Mouse (Mus musculus): Measurements from ENCODE around the gene Rnf168. TPM values are rescaled to one million over a fixed set of nuclear protein-coding genes. Genes with fewer than 3 reads are reported as not detected.
"Not testable (repeated sequence)": the region's sequence is repeated elsewhere in the genome, so short reads cannot be mapped to it uniquely, and the experiment has no call there.

Gene Rnf168
- polyA plus RNA-seq, 1 experiment, result not detected

DNA sequence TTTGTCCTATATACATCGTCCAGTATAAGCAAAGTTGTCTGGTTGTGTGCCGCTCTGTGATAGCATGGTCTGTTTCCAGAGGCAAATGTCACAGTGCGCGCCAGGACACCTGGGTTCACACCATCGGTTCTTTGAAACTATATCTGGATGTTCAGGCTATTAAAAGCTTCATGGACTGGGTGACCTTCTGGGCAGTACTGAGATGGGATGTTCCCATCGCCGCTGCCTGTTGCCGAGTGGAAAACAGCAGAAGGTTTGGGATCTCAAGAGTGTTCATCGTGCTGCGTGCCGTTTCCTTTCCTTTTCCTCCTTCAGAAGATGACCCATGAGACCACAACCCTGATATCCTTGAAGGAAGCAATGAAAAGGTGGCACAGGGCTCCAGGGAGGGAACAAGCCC is 6.0 kb upstream of the Rnf168 start, which contains the start of gene Smco1:
Gene Smco1, plus strand, starts transcription at position 178 of the 400 bp plus-strand sequence.
- no peak for TF ChIP-seq POLR2A (IDR thresholded peaks at IDR 0.05; ENCODE audit: insufficient read depth, low read depth, low read length)
- TF ChIP-seq CTCF (IDR thresholded peaks at IDR 0.05; ENCODE audit: insufficient read depth, low read depth, low read length), result no peak
- WGBS, result 87% methylated on average over 11 of the region's 11 CpGs
- H3K27ac ChIP-seq (ENCODE audit: insufficient read depth, low read depth, low read length), result no peak within 1 kb of the TSS
- H3K4me1 ChIP-seq (ENCODE audit: control insufficient read depth, insufficient read depth, low read length), result no peaks in the 10 kb centered on the region
- H3K4me3 ChIP-seq (ENCODE audit: insufficient read depth, low read depth, low read length), result no peak within 1 kb of the TSS

- 53% methylated on average over 9 of the region's 9 CpGs for WGBS
- H3K4me3 ChIP-seq (ENCODE audit: insufficient read depth, low read depth, low read length), result no peak overlapping the region
- no peak overlapping the region for H3K27ac ChIP-seq (ENCODE audit: insufficient read depth, low read depth, low read length)
- TF ChIP-seq CTCF (IDR thresholded peaks at IDR 0.05; ENCODE audit: insufficient read depth, low read depth, low read length), result no peak
- no peak for TF ChIP-seq POLR2A (IDR thresholded peaks at IDR 0.05; ENCODE audit: insufficient read depth, low read depth, low read length)
- no peaks in the 10 kb centered on the region for H3K4me1 ChIP-seq (ENCODE audit: control insufficient read depth, insufficient read depth, low read length)
Observed at GRCm38 (mm10) chr16:32273338-32273737, 3.9 kb upstream of the Rnf168 start.

- H3K4me3 ChIP-seq (ENCODE audit: insufficient read depth, low read depth, low read length), result no peak overlapping the region
- no peak overlapping the region for H3K27ac ChIP-seq (ENCODE audit: insufficient read depth, low read depth, low read length)
- WGBS, result 92% methylated on average over 6 of the region's 6 CpGs
- no peaks in the 10 kb centered on the region; the same call in 1 of the 2 replicates for H3K4me1 ChIP-seq (ENCODE audit: control insufficient read depth, insufficient read depth, low read length)
- TF ChIP-seq CTCF (IDR thresholded peaks at IDR 0.05; ENCODE audit: insufficient read depth, low read depth, low read length) (no peak), POLR2A (IDR thresholded peaks at IDR 0.05; ENCODE audit: insufficient read depth, low read depth, low read length) (no peak)
Observed at GRCm38 (mm10) chr16:32275041-32275440, 2.2 kb upstream of the Rnf168 start.

DNA sequence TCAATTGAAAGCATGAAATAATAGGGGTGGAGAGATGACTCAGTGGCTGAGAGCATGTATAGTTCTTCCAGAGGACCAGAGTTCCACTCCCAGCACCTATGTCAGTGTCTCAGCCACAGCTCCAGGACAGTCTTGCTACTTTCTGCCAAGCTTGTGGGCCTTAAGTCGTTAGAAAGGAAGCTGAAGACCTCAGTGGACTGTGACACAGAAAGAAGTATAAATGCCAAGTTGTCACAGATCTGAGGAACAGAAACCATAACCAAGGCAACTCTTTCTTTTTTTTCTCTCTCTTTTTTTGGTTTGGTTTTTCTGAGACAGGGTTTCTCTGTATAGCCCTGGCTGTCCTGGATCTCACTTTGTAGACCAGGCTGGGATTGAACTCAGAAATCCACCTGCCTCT is 1.4 kb upstream of the Rnf168 start:
- TF ChIP-seq CTCF (IDR thresholded peaks at IDR 0.05; ENCODE audit: insufficient read depth, low read depth, low read length) (no peak), POLR2A (IDR thresholded peaks at IDR 0.05; ENCODE audit: insufficient read depth, low read depth, low read length) (no peak)

GRCm38 (mm10) chr16:32278396-32278795 is 1.1 kb downstream of the Rnf168 start:
- peak overlapping the region; percentile 60 for H3K4me3 ChIP-seq (ENCODE audit: insufficient read depth, low read depth, low read length)
- H3K4me1 ChIP-seq (ENCODE audit: control insufficient read depth, insufficient read depth, low read length), result peaks cover 3% of the 10 kb centered on the region; the same call in 1 of the 2 replicates
- 27% methylated on average over 7 of the region's 7 CpGs for WGBS
- no peak overlapping the region for H3K27ac ChIP-seq (ENCODE audit: insufficient read depth, low read depth, low read length)
- TF ChIP-seq CTCF (IDR thresholded peaks at IDR 0.05; ENCODE audit: insufficient read depth, low read depth, low read length), result no peak
- TF ChIP-seq POLR2A (IDR thresholded peaks at IDR 0.05; ENCODE audit: insufficient read depth, low read depth, low read length), result no peak

More for the DNA sequence above, 1.4 kb upstream of the Rnf168 start:
- no peak overlapping the region for H3K27ac ChIP-seq (ENCODE audit: insufficient read depth, low read depth, low read length)
- WGBS, result 60% methylated on average over 1 of the region's 1 CpGs
- H3K4me1 ChIP-seq (ENCODE audit: control insufficient read depth, insufficient read depth, low read length), result peaks cover 3% of the 10 kb centered on the region; the same call in 1 of the 2 replicates
- H3K4me3 ChIP-seq (ENCODE audit: insufficient read depth, low read depth, low read length), result no peak overlapping the region

- 57% methylated on average over 8 of the region's 8 CpGs for WGBS
- TF ChIP-seq POLR2A (IDR thresholded peaks at IDR 0.05; ENCODE audit: insufficient read depth, low read depth, low read length) (no peak), CTCF (IDR thresholded peaks at IDR 0.05; ENCODE audit: insufficient read depth, low read depth, low read length) (no peak)
- Histone ChIP-seq H3K27ac (ENCODE audit: insufficient read depth, low read depth, low read length) (no peak overlapping the region), H3K4me3 (ENCODE audit: insufficient read depth, low read depth, low read length) (0 out of 2 replicates have a peak overlapping the region, but pooled peaks have one; percentile 19), H3K4me1 (ENCODE audit: control insufficient read depth, insufficient read depth, low read length) (peaks cover 3% of the 10 kb centered on the region; the same call in 1 of the 2 replicates)
Observed at GRCm38 (mm10) chr16:32280211-32280610, 3.0 kb downstream of the Rnf168 start.

- Histone ChIP-seq H3K4me1 (ENCODE audit: control insufficient read depth, insufficient read depth, low read length) (peaks cover 3% of the 10 kb centered on the region; the same call in 1 of the 2 replicates), H3K4me3 (ENCODE audit: insufficient read depth, low read depth, low read length) (no peak overlapping the region), H3K27ac (ENCODE audit: insufficient read depth, low read depth, low read length) (no peak overlapping the region)
- TF ChIP-seq CTCF (IDR thresholded peaks at IDR 0.05; ENCODE audit: insufficient read depth, low read depth, low read length) (no peak), POLR2A (IDR thresholded peaks at IDR 0.05; ENCODE audit: insufficient read depth, low read depth, low read length) (no peak)
Observed at GRCm38 (mm10) chr16:32282608-32283007, 5.3 kb downstream of the Rnf168 start.

- no peak for TF ChIP-seq POLR2A (IDR thresholded peaks at IDR 0.05; ENCODE audit: insufficient read depth, low read depth, low read length)
- no peak for TF ChIP-seq CTCF (IDR thresholded peaks at IDR 0.05; ENCODE audit: insufficient read depth, low read depth, low read length)
- no peak overlapping the region for H3K27ac ChIP-seq (ENCODE audit: insufficient read depth, low read depth, low read length)
- WGBS, result 98% methylated on average over 4 of the region's 4 CpGs
- no peaks in the 10 kb centered on the region for H3K4me1 ChIP-seq (ENCODE audit: control insufficient read depth, insufficient read depth, low read length)
- no peak overlapping the region for H3K4me3 ChIP-seq (ENCODE audit: insufficient read depth, low read depth, low read length)
Observed at GRCm38 (mm10) chr16:32291821-32292220, 14.6 kb downstream of the Rnf168 start.

DNA sequence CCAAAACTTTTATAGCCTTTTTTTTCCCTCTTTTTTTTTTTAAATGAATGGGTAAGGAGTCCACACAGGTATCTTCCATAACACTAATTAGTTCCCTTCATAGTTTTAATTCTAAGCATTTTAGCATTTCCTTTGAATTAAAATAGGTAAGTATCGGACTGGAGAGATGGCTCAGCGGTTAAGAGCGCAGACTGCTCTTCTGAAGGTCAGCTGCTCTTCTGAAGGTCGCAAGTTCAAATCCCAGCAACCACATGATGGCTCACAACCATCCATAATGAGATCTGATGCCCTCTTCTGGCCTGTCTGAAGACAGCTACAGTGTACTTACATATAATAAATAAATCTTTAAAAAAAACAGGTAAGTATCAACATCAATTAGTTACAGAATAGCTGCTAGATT is 22.4 kb downstream of the Rnf168 start:
- H3K4me3 ChIP-seq (ENCODE audit: insufficient read depth, low read depth, low read length); H3K4me1 ChIP-seq (ENCODE audit: control insufficient read depth, insufficient read depth, low read length); H3K27ac ChIP-seq (ENCODE audit: insufficient read depth, low read depth, low read length): not testable (repeated sequence)
- 96% methylated on average over 4 of the region's 4 CpGs for WGBS

- 62% methylated on average over 1 of the region's 1 CpGs for WGBS
- Histone ChIP-seq H3K27ac (ENCODE audit: insufficient read depth, low read depth, low read length) (no peak overlapping the region), H3K4me3 (ENCODE audit: insufficient read depth, low read depth, low read length) (no peak overlapping the region), H3K4me1 (ENCODE audit: control insufficient read depth, insufficient read depth, low read length) (no peaks in the 10 kb centered on the region)
- TF ChIP-seq POLR2A (IDR thresholded peaks at IDR 0.05; ENCODE audit: insufficient read depth, low read depth, low read length) (no peak), CTCF (IDR thresholded peaks at IDR 0.05; ENCODE audit: insufficient read depth, low read depth, low read length) (no peak)
Observed at GRCm38 (mm10) chr16:32303046-32303445, 25.8 kb downstream of the Rnf168 start.
